Mouse (Mus musculus) adrenal gland, postnatal 25 days (tissue): ENCODE measurements around the gene Nup107. TPM values are rescaled to one million over a fixed set of nuclear protein-coding genes. Genes with fewer than 3 reads are reported as not detected.
A peak's percentile ranks its signal among the peaks of the same experiment; 100 is the strongest.
"Not testable (repeated sequence)": the region's sequence is repeated elsewhere in the genome, so short reads cannot be mapped to it uniquely, and the experiment has no call there.

Experiments used
- DNase-seq: peaks from one replicate; pipeline ENCODE4 v3.0.0; 2021; ENCODE audit warnings: mixed read lengths
- total RNA-seq: library from RNA; stranded (reverse); gene quantifications from 2 replicates; pipeline ENCODE4 v1.2.3, GENCODE M21; 2021

Gene Nup107
- total RNA-seq, 1 experiment from 2014 or later = 23.0 TPM

DNA sequence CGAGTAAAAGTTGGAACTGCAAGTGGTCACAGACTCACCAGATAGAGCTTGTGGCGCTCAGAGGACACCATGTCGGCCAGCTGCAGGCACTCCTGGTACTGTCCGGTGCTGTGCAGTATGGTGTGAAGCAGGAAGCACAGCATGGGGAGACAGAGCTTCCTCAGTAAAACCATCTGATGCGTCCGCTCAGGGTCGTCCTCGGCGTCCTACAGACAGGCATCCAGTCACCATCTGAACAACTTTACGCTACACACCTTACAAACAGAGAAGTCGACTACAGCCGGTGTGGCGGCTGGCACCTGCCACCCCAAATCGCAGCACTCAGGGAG, 41.3 kb downstream of the Nup107 start:
- no peak for DNase-seq

DNA sequence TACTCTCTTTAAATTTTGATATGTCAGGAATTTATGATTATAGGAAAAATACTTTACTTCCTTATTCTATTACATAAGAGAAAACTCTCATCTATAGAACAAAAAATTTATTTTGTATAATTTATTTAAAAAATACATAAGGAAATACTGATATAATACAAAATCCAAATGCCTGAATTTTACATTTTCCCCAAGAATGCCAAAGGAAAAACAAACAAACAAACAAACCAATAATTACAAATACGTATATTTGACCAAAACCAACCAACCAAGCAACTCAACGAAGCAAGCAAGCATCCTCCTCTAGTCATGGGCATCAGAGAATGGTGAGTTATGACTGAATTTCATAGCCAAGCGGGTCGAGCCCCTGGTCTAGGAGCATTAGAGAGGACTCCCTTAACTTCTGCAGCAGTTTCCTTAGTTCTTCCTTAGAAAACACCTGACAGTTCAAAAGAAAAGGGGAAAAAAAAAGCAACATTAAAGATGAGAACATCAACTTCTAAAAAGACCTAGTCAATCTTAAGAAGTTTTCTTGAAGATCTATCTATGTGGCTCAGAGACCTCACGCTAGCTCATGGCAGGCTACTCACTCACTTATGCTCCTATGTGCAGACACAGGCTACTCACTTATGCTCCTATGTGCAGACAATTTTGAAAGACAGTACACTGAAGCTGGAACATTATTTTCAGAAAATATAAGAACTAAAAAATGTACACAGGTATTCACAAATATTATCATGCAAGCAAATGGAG, 41.8 kb downstream of the Nup107 start:
- DNase-seq = no peak

DNA sequence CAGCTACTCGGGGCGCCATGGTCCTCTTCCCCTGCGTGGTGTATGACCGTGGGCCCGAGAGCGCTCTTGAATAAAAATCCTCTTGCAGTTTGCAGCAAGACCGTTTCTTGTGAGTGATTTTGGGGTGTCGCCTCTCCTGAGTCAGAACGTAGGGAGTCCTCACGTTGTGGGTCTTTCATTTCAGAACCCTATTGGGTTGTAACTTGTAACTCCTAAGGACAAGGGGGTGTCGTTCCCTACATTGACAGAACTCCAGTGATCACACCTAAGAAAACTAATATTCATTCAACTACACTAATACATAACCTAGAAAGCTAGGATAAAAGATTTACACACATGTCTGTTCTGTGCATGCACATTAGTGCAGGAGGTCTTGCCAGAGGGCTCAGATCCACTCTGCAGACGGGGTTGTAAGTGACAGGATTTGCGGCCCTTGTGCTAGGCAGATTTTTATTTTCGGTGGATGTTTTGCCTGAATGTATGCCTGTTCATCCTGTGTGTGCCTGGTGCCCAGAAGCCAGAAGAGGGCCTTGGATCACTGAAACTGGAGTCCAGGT, 42.6 kb downstream of the Nup107 start:
- DNase-seq = no peak

DNA sequence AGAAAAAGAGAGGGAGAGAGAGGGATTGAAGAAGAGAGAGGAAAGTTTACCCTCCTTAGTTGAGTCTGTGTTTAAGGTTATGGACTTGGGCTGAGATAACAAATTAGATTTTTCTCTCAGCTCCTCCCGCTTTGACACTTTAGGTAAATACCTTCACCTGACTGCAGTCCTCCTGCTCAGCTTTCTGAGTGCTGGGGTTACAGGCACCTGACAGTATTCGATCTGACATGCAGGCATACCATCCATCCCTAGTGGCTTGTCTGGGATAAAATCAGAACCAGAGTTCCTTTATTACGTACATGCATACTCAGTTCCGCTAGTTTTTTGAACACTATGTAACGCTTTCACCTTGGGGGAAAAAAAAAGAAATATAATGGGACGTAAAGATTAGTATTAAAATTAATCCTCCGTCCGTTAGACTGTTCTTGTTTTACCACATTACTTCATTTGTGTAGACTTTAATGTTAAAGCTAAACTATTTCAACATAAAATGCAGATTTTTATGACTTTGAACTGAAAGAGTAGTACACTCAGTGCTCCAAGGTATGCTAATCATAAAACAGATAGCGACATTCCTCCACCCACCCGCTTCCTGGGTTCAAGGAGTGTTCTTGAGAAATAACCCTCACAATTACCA, 43.3 kb downstream of the Nup107 start:
- DNase-seq = no peak

DNA sequence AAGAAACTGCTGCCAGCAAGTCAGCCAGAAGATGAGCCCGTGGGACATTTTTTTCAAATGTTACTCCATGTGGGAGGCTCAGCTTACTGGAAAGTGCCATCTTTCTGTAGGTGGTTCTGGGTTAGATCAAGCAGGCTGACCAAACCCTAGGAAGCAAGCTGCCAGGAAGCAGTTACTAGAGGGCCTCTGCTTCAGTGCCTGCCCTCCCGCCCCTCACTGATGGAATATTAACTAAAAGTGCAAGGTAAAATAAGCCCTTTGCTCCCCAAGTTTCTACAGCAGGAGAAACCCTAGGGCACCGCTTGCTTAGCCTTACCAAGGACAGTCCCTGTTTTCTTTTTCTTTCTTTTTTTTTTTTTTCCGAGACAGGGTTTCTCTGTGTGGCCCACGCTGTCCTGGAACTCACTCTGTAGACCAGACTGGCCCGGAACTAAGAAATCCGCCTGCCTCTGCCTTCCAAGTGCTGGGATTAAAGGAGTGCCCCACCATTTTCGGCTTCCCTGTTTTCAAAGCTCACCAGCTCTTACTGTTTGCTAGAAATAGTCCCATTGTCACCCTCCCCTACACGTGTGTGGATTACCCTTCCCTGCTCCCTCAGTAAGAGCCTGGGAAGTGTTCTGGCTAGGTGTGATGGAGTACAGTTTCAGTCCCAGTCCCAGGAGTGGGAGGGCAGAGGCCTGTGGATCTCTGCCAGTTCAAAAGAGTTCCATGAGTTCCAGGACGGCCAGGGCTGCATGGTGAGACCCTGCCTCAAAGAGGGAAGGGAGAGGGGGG, 44.0 kb downstream of the Nup107 start:
- DNase-seq = no peak

DNA sequence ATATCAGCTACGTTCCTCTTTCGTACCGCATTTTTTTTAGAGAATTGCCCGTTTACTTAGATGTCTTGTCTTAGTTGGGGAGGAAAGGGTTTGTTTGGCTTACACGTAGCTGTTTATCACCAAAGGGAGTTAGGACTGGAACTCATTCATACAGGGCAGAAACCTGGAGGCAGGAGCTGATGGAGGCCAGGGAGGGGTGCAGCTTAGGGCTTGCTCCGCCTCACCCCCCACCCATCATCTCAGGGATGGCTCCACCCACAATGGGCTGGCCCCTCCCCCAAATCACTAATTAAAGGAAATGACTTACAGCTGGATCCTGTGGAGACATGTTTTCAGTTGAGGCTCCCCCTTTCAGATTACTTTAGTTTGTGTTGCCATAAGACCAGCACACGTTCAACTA, 44.8 kb downstream of the Nup107 start:
- no peak for DNase-seq

DNA sequence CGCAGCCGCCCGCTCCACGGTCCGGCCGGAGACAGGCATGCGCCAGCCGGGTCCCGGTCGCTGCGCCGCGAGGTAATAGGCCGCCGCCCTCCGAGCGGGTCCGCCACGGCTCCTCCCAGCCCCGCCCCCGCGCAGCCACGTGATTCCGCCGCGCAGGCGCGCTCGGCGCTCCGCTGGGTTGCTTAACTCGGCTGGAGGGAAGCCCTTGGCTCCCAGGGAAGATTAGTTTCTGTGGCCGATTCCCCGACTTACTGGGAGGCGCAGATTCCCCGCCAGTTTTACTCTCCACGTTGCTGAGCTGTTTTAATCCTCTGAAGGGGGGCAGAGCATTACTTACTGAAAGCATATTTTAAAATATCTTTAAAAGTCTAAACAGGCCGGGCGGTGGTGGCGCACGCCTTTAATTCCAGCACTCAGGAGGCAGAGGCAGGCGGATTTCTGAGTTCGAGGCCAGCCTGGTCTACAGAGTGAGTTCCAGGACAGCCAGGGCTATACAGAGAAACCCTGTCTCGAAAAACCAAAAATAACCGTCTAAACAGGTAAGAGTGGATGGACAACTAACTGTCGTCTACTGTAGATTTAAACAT, 46.1 kb downstream of the Nup107 start, which contains the start of gene Slc35e3:
TSS of gene Slc35e3 (minus strand) at position 69 of the 587 bp plus-strand sequence.
- peak; percentile 99 for DNase-seq

DNA sequence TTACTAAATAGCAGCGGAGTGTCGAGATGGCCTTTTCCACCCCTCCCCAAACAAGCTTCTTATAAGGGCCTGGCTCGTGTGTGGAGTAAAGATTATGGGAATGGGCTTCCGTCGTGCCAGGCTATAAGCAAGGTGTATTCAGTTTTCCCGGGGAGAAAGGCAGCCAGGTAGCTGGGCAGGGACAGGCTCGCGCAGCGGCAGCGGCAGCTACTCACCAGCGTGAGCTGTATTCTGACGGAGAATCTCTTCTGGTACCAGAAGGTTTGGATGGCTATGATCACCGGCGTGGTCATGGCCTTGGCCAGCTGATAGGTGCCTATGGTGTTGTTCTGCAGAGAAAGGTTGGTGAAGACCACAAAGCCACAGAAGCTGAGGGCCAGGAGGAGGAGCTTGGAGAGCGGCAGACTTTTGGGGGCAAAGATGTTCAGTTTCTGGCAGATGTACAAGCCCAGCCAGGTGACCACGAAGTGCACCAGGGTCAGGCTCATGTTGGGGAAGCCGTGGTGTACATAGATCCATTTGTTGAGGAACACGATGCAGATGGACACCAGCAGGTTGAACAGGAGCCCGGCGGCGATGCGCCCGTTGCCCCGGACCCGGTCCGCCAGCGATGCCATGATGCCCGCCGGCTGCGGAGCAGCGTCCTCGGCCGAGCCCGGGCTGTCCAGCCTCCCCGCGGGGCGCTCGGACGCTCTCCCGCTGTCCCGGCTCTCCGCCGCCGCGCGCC, 46.8 kb downstream of the Nup107 start:
- DNase-seq = not testable (repeated sequence)

DNA sequence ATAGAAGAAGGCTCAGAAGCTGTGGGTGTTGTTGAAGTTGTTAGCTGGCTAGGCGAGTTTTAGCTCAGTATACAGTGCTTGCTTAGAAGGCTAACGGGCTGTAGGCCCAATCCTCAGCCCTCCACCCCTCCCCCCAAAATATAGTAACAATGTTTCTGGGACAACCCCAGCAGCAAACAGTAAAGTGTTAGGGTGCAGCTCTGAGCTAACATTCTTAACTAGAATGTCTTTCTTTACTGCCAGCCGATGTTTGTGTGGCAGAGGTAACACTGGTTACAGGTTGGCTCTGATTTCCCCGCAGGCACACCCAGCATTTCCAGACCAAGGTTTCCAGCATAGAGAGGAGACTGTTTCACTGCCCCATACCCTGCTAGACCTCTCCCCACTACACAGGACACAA, 48.6 kb downstream of the Nup107 start:
- no peak for DNase-seq

DNA sequence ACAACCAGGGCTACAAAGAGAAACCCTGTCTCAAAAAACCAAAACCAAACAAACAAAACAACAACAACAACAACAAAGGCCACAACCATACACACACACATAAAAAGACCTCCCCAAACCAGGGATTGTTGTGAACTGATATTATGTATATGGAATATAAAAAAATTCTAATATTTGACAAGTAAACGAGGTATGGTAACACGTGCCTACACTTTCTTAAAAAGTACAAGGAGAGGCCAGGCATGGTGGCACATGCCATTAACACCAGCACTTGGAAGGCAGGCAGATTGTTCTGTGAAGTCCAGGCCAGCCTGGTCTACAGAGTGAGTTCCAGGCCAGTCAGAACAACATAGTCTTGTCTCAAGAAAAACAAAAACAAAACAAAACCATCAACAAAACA, 49.3 kb downstream of the Nup107 start:
- no peak for DNase-seq

DNA sequence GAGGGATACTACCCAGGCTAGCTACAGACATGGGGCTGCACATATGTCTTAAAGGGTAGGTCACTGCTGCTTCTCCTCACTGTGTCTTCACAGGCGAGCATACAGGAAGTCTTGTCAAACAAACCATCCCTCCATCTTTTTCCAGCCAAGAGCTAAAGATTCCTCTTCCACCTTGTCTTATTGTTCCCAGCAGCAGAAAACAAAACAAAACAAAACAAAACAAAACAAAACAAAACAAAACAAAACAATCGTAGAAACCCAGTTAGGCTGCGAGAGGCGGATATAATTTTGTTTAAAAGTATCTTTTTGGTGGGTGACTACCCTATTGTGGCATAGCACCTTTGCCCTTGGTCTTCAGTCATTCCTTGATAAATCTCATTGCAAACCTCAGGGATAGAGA, 49.9 kb downstream of the Nup107 start:
- DNase-seq = no peak

DNA sequence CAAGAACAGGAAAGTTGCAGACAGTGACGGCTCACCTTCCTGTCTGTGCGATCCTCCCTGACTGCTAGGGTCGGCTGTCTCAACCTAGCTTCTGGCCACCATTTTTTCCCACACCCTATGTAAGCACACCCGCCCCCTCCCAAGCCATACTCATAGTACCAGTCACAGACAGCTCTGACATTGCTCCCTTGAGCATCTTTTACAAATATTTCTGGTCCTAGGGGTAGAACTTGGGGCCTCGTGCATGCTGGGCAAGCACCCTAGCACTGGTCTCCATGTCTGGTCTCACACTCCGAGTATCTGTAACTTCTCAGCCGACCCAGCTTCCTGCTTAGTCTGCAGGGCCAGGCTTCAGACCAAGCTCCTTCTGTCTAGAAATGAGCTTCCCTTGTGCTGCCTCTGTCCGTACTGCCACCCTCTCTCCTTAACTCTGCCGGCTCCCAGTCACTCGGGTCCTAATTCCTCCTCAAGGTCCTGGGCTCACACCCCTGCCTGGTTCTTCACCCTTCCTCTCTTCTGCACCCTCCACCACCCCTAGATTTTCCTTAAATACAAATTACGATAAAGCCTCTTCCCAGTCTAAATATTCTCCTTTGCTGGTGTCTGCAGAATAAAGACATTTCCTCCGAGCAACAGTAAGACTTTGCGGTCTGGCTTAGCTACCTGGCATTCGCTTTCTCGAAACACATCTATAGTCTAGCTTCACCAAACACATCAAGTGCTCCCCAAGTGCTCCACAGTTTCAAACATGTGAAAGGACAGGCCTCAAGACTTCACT, 50.6 kb downstream of the Nup107 start:
- no peak for DNase-seq

DNA sequence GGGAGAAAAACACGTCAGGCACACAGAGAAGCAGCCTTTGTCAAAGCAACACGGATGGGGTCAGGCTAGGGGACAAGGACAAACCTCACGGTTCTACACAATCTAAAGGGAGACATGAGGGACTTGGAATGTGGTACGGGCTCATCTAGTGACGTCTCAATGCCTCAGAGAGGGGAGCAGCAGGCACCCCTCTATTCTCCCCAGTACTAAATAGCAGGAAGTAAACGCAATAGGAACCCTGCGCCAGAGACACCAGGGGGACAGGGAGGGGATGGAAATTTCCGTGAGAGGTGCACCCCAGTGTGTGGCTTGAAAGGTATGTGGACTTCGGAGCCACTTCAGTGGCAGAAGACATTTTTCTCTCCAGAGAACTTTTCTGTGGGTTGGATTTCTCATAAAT, 51.6 kb downstream of the Nup107 start:
- DNase-seq = no peak

DNA sequence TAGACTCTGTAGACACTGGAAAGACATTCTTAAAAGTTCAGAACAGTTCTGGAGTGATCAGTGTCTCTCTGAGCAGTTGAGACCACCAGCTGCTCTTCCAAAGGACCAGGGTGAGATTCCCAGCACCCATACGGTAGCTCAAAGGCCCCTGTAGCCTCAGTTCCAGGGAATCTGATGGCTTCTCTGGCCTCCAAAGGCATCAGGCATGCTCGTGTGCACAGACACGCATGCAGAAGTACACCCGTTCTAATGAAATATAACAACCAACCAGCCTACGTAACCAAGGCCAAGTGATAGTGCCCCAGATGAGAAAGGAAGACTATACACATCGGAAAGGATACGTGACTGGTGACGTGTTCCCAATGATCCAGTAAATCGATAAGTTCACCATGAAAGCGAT, 52.3 kb downstream of the Nup107 start:
- no peak for DNase-seq

DNA sequence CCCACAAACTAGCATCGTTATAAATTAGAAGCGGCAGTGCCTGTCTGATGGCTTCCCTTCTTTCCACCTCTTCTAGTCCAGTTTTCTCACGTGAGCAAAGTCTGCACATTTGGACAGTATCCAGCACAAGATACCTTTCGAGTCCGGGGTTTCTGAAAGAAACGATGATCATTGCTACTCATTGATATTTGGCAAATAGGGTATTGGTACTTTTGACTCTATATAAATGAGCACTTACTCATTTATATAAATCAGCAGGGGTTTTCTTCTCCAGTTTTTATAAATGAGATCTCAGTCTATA, 52.9 kb downstream of the Nup107 start:
- DNase-seq = no peak

DNA sequence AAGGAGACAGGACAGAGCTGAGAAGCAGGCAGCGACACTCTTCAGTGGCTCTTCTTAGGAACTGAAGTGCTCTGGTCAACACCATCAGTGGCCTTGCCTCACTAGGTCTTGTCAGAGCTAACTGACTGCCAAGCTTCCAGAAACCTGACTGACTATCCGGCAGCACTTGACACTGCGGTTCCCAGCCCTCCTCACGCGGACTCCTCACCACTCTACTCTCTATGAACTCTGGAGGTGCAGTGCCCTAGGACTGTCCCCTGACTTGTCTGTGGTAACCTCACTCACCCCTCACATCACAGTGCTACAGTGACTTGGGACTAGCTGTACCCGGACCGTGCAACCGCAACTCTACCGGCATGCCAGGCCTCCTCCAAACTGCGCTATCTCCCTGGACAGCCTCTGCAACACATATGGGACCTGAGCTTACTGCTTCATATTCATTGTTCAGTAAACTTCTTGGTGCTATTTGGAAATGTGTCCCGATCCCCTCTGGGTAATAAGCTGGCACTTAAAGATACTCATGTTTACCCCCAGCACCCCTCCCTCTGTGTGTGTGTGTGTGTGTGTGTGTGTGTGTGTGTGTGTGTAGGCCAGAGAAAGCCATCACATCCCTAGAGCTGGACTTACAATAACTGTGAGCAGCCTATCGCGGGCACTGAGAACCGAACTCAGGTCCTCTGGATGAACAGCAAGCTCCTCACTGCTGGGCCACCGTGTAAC, 53.4 kb downstream of the Nup107 start:
- DNase-seq = no peak

DNA sequence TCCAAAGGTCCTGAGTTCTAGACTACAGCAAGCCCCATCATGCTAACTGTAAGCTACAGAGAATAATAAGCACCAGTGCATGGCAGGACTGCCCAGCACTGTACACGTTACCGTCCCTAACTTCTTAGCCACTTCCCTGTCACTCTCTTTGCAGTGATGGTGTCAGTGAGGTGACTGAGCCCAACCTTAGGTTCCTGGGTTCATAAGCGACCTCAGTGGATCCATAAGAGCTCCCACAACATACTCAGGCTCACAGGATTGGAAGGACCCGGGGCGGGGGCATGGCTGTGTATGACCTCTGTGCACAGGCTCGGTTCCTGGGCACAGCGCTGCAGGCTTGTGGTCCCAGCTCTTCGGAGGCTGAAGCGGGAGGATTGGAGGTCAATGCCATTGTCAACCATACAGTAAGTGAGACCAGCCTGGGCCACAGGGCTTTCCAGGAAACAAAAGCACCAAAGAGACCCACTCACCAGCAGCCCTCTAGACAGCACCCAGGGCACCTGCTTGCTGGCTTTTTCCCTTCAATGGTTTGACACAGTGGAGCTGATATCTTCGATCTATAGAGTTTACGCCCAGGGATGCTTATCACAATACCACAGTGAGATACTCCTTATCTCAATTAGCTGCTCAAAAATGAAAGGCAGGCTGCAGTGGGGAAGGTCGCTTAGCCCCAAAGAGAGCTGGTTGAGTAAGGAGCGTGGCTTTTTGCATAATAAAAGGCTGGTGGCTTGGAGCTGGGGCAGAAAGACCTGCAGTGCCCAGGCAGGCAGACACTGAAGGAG, 54.2 kb downstream of the Nup107 start:
- DNase-seq = no peak

DNA sequence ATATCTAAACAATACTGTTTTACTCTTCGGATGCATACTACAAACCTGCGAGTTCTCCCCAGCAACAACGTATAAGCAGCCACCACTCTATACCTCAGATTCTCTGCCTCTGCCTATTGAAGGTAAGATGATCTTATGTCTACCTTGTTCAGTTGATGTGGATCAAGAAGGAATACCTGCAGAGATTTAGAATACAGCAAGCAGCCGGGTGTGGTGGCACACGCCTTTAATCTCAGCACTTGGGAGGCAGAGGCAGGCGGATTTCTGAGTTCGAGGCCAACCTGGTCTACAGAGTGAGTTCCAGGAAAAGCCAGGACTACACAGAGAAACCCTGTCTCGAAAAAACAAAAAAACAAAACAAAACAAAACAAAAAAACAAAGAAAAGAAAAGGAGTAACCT, 55.0 kb downstream of the Nup107 start:
- DNase-seq = not testable (repeated sequence)

DNA sequence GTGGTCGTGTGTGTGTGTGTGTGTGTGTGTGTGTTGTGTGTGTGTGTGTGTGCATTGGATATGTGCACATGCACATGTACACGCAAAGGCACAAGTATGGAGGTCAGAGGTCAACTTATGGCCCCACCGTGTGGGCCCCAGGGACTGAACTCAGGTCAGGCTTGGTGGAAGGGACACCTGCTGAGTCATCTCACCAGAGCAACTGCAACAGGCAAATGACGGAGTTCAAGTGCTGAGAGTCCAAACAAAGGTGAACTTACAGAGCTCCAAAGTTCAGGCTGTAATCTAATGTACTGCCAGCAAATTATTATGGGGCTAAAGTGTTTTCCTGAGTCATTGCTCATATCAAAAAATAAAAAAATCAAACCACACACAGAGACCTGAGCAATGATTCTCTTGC, 55.4 kb downstream of the Nup107 start:
- no peak for DNase-seq

DNA sequence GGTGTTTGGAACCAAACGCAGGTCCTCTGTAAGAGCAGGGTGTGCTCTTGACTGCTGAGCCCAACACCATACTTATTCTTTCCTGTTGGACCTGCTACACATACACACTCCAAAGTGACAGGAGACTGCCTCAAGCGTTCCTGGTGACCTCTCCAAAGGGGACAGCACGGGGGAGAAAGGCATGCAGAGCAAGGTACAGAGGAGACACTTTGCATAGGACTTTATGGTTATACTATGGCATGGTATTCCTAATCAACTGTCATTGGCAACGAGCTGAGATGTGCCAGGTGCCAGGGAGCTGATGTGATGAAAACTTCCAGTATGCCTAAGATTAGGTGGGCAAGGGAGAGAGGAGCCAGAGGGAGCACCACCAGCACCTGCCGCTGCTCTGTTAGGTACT, 55.9 kb downstream of the Nup107 start:
- no peak for DNase-seq
